Mouse (Mus musculus): ENCODE data around the gene Ppp2r5e. TPM values are rescaled to one million over a fixed set of nuclear protein-coding genes. Genes with fewer than 3 reads are reported as not detected.
A peak's percentile ranks its signal among the peaks of the same experiment; 100 is the strongest.

Gene Ppp2r5e
- polyA plus RNA-seq, 1 experiment, result 27.6 TPM

- TF ChIP-seq CTCF (IDR thresholded peaks at IDR 0.05; ENCODE audit: low read depth, low read length) (no peak), POLR2A (IDR thresholded peaks at IDR 0.05; ENCODE audit: borderline replicate concordance, low read depth, low read length) (no peak)
- H3K4me1 ChIP-seq (ENCODE audit: control insufficient read depth, insufficient read depth, low read length), result no peaks in the 10 kb centered on the region
- H3K27ac ChIP-seq (ENCODE audit: insufficient read depth, low read depth, low read length), result no peak overlapping the region
- H3K4me3 ChIP-seq (ENCODE audit: insufficient read depth, low read length), result no peak overlapping the region
Measured at GRCm38 (mm10) chr12:75583776-75584175, 12.3 kb downstream of the Ppp2r5e start.

GRCm38 (mm10) chr12:75579076-75579475, 17.0 kb downstream of the Ppp2r5e start:
- no peak for TF ChIP-seq POLR2A (IDR thresholded peaks at IDR 0.05; ENCODE audit: borderline replicate concordance, low read depth, low read length)
- no peak for TF ChIP-seq CTCF (IDR thresholded peaks at IDR 0.05; ENCODE audit: low read depth, low read length)
- H3K4me3 ChIP-seq (ENCODE audit: insufficient read depth, low read length), result no peak overlapping the region
- peaks cover under 1% of the 10 kb centered on the region; the same call in 1 of the 2 replicates for H3K4me1 ChIP-seq (ENCODE audit: control insufficient read depth, insufficient read depth, low read length)
- no peak overlapping the region for H3K27ac ChIP-seq (ENCODE audit: insufficient read depth, low read depth, low read length)

- H3K27ac ChIP-seq (ENCODE audit: insufficient read depth, low read depth, low read length), result no peak overlapping the region
- H3K4me3 ChIP-seq (ENCODE audit: insufficient read depth, low read length), result no peak overlapping the region
- TF ChIP-seq CTCF (IDR thresholded peaks at IDR 0.05; ENCODE audit: low read depth, low read length), result no peak
- no peak for TF ChIP-seq POLR2A (IDR thresholded peaks at IDR 0.05; ENCODE audit: borderline replicate concordance, low read depth, low read length)
- peaks cover 6% of the 10 kb centered on the region for H3K4me1 ChIP-seq (ENCODE audit: control insufficient read depth, insufficient read depth, low read length)
Measured at GRCm38 (mm10) chr12:75577255-75577654, 18.8 kb downstream of the Ppp2r5e start.

- peaks cover 12% of the 10 kb centered on the region for H3K4me1 ChIP-seq (ENCODE audit: control insufficient read depth, insufficient read depth, low read length)
- no peak overlapping the region for H3K4me3 ChIP-seq (ENCODE audit: insufficient read depth, low read length)
- TF ChIP-seq POLR2A (IDR thresholded peaks at IDR 0.05; ENCODE audit: borderline replicate concordance, low read depth, low read length) (no peak), CTCF (IDR thresholded peaks at IDR 0.05; ENCODE audit: low read depth, low read length) (peak; percentile 38; the same call in 1 of the 2 replicates)
- H3K27ac ChIP-seq (ENCODE audit: insufficient read depth, low read depth, low read length), result no peak overlapping the region
Measured at GRCm38 (mm10) chr12:75572271-75572670, 23.8 kb downstream of the Ppp2r5e start.

- Histone ChIP-seq H3K4me3 (ENCODE audit: insufficient read depth, low read length) (no peak overlapping the region), H3K4me1 (ENCODE audit: control insufficient read depth, insufficient read depth, low read length) (peaks cover 22% of the 10 kb centered on the region), H3K27ac (ENCODE audit: insufficient read depth, low read depth, low read length) (no peak overlapping the region)
- TF ChIP-seq POLR2A (IDR thresholded peaks at IDR 0.05; ENCODE audit: borderline replicate concordance, low read depth, low read length), result no peak
- no peak for TF ChIP-seq CTCF (IDR thresholded peaks at IDR 0.05; ENCODE audit: low read depth, low read length)
Measured at GRCm38 (mm10) chr12:75570138-75570537, 25.9 kb downstream of the Ppp2r5e start.

GRCm38 (mm10) chr12:75567745-75568144, 28.3 kb downstream of the Ppp2r5e start:
- Histone ChIP-seq H3K4me1 (ENCODE audit: control insufficient read depth, insufficient read depth, low read length) (peaks cover 27% of the 10 kb centered on the region), H3K4me3 (ENCODE audit: insufficient read depth, low read length) (no peak overlapping the region), H3K27ac (ENCODE audit: insufficient read depth, low read depth, low read length) (no peak overlapping the region)
- no peak for TF ChIP-seq CTCF (IDR thresholded peaks at IDR 0.05; ENCODE audit: low read depth, low read length)
- no peak for TF ChIP-seq POLR2A (IDR thresholded peaks at IDR 0.05; ENCODE audit: borderline replicate concordance, low read depth, low read length)

- Histone ChIP-seq H3K27ac (ENCODE audit: insufficient read depth, low read depth, low read length) (no peak overlapping the region), H3K4me3 (ENCODE audit: insufficient read depth, low read length) (no peak overlapping the region), H3K4me1 (ENCODE audit: control insufficient read depth, insufficient read depth, low read length) (peaks cover 24% of the 10 kb centered on the region)
- TF ChIP-seq CTCF (IDR thresholded peaks at IDR 0.05; ENCODE audit: low read depth, low read length) (no peak), POLR2A (IDR thresholded peaks at IDR 0.05; ENCODE audit: borderline replicate concordance, low read depth, low read length) (no peak)
Measured at GRCm38 (mm10) chr12:75565756-75566155, 30.3 kb downstream of the Ppp2r5e start.

GRCm38 (mm10) chr12:75564498-75564897, 31.5 kb downstream of the Ppp2r5e start:
- Histone ChIP-seq H3K4me1 (ENCODE audit: control insufficient read depth, insufficient read depth, low read length) (peaks cover 33% of the 10 kb centered on the region), H3K4me3 (ENCODE audit: insufficient read depth, low read length) (no peak overlapping the region), H3K27ac (ENCODE audit: insufficient read depth, low read depth, low read length) (no peak overlapping the region)
- TF ChIP-seq POLR2A (IDR thresholded peaks at IDR 0.05; ENCODE audit: borderline replicate concordance, low read depth, low read length) (no peak), CTCF (IDR thresholded peaks at IDR 0.05; ENCODE audit: low read depth, low read length) (no peak)

- no peak for TF ChIP-seq CTCF (IDR thresholded peaks at IDR 0.05; ENCODE audit: low read depth, low read length)
- no peak for TF ChIP-seq POLR2A (IDR thresholded peaks at IDR 0.05; ENCODE audit: borderline replicate concordance, low read depth, low read length)
- H3K4me3 ChIP-seq (ENCODE audit: insufficient read depth, low read length), result no peak overlapping the region
- H3K27ac ChIP-seq (ENCODE audit: insufficient read depth, low read depth, low read length), result peak overlapping the region; percentile 25
- peaks cover 38% of the 10 kb centered on the region for H3K4me1 ChIP-seq (ENCODE audit: control insufficient read depth, insufficient read depth, low read length)
Measured at GRCm38 (mm10) chr12:75562996-75563618, 32.9 kb downstream of the Ppp2r5e start.

GRCm38 (mm10) chr12:75560681-75561387, 35.2 kb downstream of the Ppp2r5e start:
- H3K4me3 ChIP-seq (ENCODE audit: insufficient read depth, low read length), result no peak overlapping the region
- peaks cover 37% of the 10 kb centered on the region for H3K4me1 ChIP-seq (ENCODE audit: control insufficient read depth, insufficient read depth, low read length)
- TF ChIP-seq CTCF (IDR thresholded peaks at IDR 0.05; ENCODE audit: low read depth, low read length) (no peak), POLR2A (IDR thresholded peaks at IDR 0.05; ENCODE audit: borderline replicate concordance, low read depth, low read length) (no peak)
- H3K27ac ChIP-seq (ENCODE audit: insufficient read depth, low read depth, low read length), result no peak overlapping the region
